Mouse (Mus musculus): ENCODE measurements around the gene Myh8.

Gene Myh8

DNA sequence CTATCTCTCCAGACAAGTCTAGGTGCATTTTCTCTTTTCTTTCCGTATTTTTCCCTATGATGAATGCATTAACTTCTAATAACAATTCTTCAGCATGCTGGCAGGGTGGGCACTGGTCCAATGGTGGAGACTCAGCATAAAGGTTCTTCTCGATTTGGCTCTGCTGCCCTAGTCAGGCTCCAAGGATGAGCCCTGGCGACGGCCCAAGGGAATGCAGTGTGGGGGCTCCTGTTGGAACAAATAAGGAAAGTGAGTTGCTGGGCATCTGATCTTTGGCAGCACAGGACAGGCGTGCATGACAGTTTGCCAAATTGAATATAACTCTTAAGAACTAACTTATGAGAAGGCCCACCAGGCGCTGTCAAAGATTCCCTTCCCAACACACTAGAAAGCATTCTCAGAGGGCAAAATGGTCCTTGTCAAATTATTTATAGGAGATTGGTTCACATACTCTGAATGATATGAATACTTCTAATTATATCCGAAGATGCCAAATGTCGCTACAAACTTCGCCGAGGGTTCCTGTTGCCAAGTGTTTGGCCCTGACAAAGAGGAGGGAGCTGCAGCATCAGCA, at the start of gene Myh8:
Gene Myh8 (plus strand): TSS at position 524 of the 574 bp plus-strand sequence.
- no peak for DNase-seq (ENCODE audit: low spot score)

DNA sequence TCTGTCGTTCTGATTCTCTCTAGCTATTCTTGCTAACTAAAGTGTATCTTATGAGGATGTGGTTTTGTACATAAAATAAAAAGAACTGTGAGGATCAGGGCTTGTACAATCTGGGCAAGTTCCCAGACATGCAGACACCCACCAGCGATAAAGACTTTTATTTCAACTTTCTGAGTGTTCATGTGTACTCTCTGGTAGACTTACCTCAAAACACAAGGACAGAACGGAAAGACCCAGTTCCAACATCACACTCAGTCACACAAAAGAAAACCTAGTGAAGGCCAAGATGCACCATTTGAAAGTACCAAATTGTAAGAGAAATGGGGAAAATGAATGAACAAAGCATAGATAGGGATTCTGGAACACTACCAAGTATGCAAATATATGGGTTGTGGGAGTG, 48.2 kb upstream of the Myh8 start:
- DNase-seq (ENCODE audit: low spot score), result no peak

DNA sequence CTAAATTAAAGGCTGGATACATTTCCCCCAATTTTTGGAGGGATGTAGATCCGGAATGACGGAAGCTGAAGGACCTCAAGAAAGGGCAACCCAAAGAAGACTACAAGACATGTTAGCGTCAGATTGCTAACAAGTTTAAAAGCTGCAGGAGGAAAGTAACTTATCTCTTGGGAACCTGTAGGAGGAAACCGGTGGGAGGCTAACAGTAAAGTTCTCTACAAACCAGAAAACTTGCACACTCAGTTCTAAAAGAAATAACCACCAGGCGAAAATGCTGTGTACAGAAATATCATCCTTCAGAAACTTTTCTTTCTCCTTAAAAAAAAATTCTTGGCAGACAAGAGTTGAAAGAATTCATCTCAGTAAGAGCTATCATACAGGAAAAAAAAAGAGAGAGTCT, 47.8 kb upstream of the Myh8 start:
- no peak for DNase-seq (ENCODE audit: low spot score)

DNA sequence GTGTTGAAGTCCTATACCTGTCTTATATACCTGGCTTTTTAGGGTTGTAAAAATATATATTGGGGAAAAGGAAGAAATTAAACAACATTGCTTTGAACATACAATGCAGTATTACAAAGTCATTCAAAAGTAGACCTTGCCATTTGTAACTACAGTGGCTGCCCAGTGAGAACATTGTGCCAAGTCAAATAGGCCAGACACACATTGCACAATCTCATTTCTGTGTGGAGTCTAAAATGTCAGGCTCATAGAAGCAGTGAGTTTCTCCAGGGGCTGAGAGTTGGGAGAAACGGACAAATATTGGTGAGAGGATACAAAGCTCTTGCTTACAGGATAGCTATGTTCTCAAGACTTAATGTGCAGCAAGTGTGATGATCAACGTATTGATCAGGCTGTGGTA, 47.0 kb upstream of the Myh8 start:
- DNase-seq (ENCODE audit: low spot score), result no peak

DNA sequence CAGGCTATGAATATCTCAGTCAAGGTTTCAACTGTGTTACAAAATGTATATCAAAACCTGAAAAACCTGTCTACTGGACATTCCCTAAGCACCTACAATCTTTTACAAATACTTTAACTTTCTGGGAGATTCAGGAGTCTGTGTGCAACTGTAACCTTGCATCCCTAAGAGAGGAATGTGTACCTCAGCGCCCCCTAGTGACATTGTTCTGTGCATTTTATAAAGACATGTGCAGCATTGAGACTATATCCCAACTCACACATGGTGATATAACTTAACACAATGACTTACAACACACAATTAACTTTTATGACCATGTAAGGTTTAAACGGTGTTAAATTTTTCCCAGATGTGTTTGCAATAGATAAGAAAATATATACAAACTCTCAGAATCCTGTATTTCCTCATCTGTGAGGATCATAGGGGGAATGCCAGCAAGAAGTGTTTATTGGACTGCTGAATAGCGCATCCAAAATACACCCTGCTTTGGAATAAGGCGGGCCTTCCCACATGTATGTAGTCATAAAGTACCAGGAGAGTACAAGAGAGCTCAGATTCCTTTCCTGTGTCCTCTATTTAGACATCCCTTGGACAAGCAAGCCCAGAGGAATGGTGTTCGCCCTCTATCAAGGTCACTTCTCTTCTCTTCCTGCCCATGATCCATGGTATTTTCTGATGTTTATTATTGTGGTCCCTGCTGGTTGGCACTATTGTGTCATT, 41.1 kb upstream of the Myh8 start:
- no peak for DNase-seq (ENCODE audit: low spot score)

DNA sequence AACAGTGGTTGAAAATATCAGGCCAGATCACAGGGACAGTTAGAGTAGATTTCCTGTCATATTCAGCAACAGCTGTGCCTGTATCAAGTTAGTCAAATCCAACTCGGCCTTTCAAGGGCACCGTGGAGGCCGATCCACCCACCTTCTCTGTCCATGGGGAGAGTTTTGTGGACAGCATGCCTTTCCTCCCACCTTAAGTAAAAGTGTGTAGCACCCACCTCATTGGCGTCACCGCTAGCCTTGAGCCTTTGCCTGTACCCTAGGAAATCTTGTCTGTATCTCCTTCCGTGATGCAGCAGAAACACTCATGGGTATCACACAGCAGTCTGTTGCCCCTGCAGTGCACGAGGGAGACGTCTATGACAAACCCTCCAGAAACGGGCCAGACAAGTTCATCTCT, 40.1 kb upstream of the Myh8 start:
- DNase-seq (ENCODE audit: low spot score), result no peak

DNA sequence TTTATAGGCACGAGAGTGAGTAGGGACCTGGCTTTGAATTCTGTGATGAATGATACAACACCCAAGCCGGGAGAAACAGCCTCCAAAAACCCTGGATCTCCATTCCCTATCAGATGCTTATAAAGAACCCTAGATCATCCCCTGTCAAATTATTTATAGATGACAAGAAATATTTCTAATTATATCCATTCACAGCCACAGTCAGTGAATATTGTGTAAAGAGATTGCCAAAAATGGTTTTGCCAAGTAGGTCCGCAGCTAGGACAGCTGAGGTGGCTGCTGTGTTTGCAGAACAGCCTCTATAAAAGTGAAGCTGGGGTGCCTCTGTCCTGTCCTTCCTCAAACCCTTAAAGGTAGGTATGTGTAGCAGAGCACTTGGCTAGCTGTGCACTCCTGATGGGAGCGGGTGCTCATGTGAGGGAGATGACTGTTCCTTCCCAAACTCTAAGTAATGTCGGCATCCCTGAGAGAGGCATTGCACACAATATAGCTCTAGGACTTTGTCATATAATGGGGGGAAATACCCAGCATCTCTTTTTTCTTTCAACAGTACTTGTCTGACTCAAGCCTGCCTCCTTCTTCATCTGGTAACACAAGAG, 39.3 kb upstream of the Myh8 start, which contains the start of gene Myh4:
Gene Myh4 (plus strand): TSS at position 549 of the 599 bp plus-strand sequence.
- no peak for DNase-seq (ENCODE audit: low spot score)

DNA sequence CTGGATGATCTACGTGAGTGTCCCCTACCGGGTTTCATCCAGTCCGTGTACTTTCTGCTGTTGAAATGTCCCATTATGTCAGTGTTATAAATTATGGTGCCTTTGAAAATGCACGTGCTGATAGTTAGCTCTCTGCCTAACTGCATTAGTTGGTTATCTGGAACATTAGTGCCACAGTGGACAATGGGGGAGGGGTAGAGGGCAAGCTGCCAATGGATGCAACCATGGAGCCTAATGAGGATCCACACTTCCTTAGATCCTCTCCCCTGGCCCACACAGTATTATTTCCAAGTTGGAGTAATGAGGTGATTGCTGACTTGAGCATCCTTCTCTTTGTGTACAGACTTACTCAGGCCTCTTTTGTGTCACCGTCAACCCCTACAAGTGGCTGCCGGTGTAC, 35.9 kb upstream of the Myh8 start:
- no peak for DNase-seq (ENCODE audit: low spot score)

DNA sequence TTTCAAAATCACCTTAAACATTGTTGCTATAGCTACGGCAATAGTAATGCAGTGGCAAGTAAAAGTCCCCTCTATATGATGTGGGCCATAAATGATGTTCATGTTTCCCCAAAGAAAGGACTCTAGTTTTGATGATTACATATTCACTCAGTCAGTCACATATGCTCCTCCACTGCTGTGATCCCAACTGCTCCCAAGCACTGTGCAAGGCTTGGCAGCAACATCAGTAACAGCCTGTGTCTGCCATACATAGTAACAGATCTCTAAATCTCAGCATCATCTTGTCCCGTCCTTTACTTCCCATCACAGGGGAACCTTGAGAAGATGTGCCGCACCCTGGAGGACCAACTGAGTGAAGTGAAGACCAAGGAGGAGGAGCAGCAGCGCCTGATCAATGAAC, 23.2 kb upstream of the Myh8 start:
- DNase-seq (ENCODE audit: low spot score), result no peak

DNA sequence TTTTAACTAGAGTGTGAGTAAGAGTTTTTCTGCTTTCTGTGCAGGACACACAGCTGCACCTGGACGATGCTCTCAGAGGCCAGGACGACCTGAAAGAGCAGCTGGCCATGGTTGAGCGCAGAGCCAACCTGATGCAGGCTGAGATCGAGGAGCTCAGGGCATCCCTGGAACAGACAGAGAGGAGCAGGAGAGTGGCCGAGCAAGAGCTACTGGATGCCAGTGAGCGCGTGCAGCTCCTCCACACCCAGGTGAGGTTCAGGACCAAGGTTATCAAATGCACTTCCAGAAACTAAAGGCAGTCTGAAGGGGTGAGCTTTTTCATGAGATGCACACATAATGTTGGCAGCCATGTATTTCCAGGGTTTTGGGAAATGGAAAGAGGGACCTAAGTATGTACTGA, 19.9 kb upstream of the Myh8 start:
- DNase-seq (ENCODE audit: low spot score), result no peak

DNA sequence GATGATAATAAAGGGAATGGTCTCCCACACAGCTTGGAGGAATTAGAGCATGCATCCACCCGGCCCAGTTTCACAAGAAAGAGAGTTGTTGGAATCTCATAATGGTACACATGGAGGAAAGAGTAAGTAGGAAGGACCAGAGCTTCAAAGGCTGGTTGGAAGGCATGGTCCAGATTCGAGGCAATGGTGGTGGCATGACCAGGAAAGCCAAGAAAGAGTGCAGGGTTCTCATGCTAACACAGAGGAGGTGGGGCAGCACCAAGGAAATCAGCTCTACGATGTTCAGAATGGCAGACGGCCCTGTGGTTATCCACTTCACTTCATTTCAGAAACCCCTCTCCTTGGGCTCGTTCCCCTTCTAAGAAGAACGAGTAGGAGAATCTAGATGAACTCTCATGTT, 16.0 kb upstream of the Myh8 start:
- DNase-seq (ENCODE audit: low spot score), result no peak

DNA sequence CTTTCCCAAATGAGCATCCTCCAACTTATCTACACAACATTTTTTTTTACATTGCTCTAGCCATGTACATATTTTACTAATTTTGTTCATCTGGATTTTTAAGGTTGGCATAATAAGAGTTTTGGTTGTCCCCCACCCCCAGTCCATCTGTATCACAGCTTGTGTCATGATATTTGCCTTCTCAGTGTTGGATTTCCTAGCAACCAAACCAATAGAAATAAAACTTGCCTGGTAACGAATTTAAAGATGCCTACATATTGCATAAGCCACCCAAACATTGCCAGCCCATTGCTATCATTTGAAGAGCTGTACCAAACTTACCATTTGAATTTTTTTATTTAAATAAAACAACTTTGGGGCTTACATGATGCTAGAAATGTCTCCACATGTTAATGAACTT, 16.5 kb downstream of the Myh8 start:
- no peak for DNase-seq (ENCODE audit: low spot score)

DNA sequence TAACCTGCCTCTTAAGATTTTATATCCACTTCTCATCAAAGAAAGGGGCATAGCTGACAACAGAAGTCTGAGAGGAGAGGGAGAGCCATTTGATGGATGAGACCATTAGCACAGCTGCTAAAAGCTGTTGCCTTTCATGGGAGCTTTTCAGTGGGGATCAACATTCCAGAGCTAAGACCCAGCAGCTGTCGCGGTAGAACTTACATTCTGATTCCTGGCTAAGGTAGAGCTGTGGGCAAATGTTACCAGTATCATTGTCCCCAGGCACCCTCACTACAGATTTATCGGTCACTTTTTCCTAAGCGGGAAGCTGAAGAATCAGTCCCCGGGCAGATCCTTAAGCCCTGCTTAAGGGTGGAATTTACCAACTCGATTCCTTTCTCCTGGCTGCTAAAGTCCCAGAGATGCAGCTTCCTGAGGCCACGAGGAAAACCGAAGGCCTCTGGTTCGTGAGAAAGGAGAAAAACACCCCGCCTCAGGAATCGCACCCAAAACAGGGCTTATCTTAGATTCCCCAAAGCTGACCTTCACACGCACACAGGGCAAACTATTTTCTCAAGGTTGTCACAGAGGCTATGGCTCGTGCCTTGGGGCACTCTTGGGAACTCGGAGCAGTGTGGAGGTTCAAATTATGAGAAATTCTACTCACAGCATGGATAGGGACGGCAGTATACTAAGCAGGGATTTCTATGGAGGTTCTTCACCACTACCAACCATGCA, 37.0 kb downstream of the Myh8 start:
- no peak for DNase-seq (ENCODE audit: low spot score)

DNA sequence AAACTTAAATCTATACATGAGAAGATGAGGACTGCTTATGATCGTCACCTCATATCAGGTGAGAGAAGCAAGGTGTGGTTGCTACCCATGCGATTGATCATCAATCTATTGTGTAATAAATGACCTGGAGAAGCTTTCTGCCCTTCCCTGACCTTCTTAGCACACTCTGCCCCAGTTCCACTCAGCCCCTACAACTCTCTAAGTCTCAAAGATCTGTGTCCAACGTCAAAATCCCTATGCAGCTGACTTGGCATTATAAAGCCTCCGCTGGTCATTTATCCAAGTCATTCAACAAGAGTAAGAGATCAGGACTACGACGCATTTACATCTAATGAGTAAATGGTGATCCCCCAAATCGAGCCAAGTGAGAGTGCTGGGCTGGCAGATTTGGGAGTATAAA, 44.4 kb downstream of the Myh8 start, which contains the start of gene Myh13:
Gene Myh13 (plus strand): TSS at position 301 of the 400 bp plus-strand sequence.
- DNase-seq (ENCODE audit: low spot score), result no peak

DNA sequence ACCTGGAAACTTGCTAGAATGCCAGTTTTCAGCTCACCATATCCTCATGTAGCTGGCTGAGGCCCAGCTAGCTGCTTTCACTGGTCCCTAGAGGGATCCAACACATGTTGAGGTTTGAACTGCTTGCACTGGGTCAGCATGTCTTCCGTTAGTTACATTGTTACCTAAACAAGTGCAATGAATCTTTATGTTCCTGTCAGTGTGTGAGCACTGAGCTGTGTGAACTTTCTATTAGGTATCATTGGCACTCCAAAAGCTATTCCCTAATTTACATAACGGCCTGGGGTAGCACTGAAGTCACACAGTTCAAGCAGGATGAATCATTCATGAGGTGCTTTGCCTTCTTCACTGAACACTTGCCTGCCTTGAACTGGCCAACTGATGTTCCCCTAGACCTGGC, 49.6 kb downstream of the Myh8 start:
- DNase-seq (ENCODE audit: low spot score), result no peak

DNA sequence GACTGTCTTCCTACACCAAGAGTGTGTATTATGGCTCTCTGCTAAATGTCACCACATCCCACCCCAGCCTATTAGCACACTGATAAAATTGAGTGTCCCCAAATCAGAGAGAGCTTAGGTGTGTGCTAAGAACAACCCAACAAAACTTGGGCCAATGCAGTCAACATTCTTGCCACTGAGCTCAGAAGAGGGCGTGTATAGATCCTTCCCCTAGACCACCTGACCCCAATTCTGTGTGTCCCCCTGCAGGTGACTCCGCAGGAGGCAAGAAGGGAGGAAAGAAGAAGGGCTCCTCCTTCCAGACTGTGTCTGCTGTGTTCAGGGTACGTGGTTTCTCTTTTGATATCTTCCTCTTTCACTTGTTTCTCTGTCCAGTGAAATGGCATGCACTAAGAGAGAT, 67.6 kb downstream of the Myh8 start:
- DNase-seq (ENCODE audit: low spot score), result no peak

DNA sequence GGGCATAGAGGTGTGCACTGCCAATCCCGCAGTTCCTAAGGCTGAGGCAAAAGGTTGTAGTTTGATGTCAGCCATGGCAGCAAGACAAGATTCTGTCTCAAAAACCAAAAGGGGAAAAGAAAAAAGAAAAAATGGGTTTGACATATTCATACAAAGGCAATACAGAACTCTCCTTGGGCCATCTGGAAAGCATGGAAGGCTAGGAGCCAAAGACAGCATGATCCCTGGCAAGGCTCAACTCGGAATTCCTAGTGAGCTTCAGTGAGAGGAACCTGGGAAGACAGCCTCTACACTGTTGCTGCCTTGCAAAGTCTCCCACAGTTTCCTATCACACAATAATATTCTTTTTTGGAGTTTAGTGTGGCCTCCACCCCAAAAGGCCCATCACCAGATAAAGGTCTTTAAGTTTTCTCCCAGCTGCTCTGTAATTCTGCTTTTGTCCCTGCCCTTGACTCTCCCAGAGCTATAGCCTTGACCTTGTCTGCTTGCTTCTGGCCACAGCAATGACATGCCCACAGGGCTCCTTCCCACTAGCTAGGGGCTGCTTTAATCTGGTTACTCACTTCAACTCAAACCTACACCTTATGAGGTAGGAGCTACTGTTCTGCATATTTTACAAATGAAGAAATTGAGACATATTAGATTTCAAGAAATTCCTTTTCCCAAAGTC, 68.4 kb downstream of the Myh8 start:
- DNase-seq (ENCODE audit: low spot score), result no peak

DNA sequence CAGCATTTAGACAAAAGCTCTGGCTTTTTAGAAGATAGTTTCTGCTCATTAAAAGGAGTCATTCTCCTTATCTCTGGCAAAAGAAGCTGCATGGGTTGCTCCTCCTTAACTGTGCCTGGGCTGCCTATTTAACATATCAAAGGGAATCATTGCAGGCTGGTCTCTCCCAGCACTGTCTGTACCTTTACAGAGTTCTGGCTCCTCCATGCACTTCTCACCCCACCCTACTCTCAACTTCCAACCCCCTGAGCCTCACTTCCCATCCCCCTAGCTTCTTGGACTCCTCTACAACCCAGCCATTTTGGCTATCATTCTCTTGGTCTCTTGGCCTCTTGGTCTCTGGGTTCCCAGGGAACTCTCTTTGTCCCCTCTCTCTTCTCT, 68.9 kb downstream of the Myh8 start:
- DNase-seq (ENCODE audit: low spot score), result no peak

DNA sequence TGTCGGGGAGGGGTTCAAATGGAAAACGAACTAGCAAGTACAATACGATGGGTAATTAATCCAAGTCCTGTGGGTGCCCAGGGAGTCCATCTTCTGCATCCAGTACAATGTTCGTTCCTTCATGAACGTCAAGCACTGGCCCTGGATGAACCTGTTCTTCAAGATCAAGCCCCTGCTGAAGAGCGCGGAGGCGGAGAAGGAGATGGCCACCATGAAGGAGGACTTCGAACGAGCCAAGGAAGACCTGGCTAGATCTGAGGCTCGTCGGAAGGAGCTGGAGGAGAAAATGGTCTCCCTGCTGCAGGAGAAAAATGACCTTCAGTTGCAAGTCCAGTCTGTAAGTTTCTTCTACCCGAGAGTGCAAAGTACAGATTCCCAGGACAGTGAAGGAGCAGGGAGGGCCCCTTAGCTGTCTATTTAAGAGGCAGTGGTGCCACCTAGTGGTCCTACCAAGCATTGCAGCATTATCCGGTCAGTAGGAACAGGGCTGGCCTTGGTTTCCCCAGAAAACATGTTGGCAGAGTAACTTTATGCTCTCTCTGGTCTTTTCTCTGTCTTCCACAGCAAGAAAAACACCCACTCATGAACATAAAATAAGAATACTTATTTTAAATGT, 73.3 kb downstream of the Myh8 start:
- peak; percentile 7 for DNase-seq (ENCODE audit: low spot score)

DNA sequence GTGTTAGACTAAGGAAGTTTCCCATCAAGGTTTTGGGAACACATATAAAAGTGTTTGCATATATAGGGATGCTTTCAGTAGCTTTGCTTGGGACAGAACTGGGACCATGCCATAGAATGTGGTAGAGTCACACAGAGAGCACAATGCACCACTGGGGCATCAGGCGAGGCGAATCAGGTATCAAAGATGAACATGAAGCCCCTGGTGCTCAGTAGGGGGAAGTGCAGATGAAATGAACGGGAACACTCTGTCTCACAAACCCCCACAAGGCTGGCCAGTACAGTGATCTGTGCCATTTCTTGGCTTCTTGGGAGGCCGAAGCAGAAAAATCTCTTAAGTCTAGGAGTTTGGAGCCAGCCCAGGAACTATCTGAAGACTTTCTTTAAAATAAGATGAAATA, 76.1 kb downstream of the Myh8 start:
- DNase-seq (ENCODE audit: low spot score), result no peak

DNA sequence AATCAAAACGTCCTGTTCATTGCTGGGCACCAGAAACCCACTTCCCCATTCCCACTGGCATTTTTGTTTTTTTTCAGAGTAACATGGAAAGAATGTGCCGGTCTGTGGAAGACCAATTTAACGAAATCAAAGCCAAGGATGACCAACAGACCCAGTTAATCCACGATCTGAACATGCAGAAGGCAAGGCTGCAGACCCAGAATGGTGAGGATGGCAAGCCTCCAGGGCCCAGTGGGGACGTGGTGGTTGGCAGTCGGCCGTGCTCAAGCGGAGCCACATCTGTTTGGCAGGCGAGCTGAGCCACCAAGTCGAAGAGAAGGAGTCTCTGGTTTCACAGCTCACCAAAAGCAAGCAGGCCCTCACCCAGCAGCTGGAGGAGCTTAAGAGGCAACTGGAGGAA, 81.1 kb downstream of the Myh8 start:
- no peak for DNase-seq (ENCODE audit: low spot score)

Data from spleen, adult 12 weeks (tissue).